Comparison of ENCODE assay signal across 16 mouse cellular contexts in the genomic region with DNA sequence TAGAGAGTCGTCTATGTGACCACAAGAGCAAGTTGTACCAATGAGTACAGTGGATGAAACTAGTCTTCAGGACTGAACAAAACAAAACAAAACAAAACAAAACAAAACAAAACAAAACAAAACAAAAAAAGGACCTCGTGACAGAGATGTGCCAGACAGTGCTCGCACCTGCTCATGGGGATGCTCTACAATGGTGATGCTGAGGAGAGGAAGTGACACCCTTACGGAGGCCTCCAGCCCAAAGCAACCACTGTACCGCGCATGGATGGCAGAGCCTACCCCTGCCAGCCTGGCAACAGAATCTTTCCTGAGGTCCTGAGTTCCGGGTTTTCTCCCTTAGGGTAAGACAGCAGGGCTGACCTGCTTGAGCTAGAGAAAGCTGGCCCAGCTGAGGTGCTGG. TPM values are rescaled to one million over a fixed set of nuclear protein-coding genes. Genes with fewer than 3 reads are reported as not detected.
DNase-seq lines count a peak whose midpoint lies in the region; ATAC-seq and TF ChIP-seq lines count a peak whose summit lies in the region.
"Had no signal": no experiment of that assay in that cellular context is flagged by ENCODE, and none has a peak within 500 bp of the region (broad histone marks: within the 10 kb centered on the region; RNA-seq: fewer than 3 reads in every experiment).

No protein-coding gene starts in this region.

- TF ChIP-seq CTCF in thymus, adult 2 months (IDR thresholded peaks at IDR 0.05; ENCODE audit: borderline replicate concordance, control insufficient read depth, extremely low read depth, insufficient read depth, low read length, poor library complexity) = no peak

- in situ Hi-C loops in ES-E14 (cut with MboI; ENCODE audit: low sequenced_read_pairs in 2 of 2, unreplicated experiment in 2 of 2) = no loop called here

- H3K27me3 ChIP-seq in hindbrain, embryonic 14.5 days (ENCODE audit: control insufficient read depth, insufficient read depth, low read length) = no peaks in the 10 kb centered on the region
- no peaks in the 10 kb centered on the region for H3K27me3 ChIP-seq in hindbrain, embryonic 11.5 days (ENCODE audit: control insufficient read depth, insufficient read depth, low read length)
- no peaks in the 10 kb centered on the region for H3K27me3 ChIP-seq in thymus, adult 2 months (ENCODE audit: control insufficient read depth, insufficient read depth, low read length)
- no peaks in the 10 kb centered on the region for H3K27me3 ChIP-seq in splenic B cell, adult 2 months (ENCODE audit: control insufficient read depth, insufficient read depth, low read length, poor library complexity, severe bottlenecking)
- H3K27me3 ChIP-seq: neural tube, embryonic 12.5 days had no signal

- H3K9me3 ChIP-seq in hindbrain, embryonic 14.5 days (ENCODE audit: control insufficient read depth, low read length) = no peaks in the 10 kb centered on the region
- no peaks in the 10 kb centered on the region for H3K9me3 ChIP-seq in hindbrain, embryonic 11.5 days (ENCODE audit: control insufficient read depth, low read length)
- no peaks in the 10 kb centered on the region for H3K9me3 ChIP-seq in ES-E14 (ENCODE audit: control insufficient read depth, insufficient read depth, low read depth, low read length)
- H3K9me3 ChIP-seq: neural tube, embryonic 12.5 days had no signal

- no peaks in the 10 kb centered on the region for H3K36me3 ChIP-seq in hindbrain, embryonic 14.5 days (replicated peaks; ENCODE audit: control insufficient read depth, insufficient read depth)
- no peaks in the 10 kb centered on the region for H3K36me3 ChIP-seq in hindbrain, embryonic 11.5 days (ENCODE audit: control insufficient read depth, insufficient read depth, low read length)
- H3K36me3 ChIP-seq in thymus, adult 2 months (ENCODE audit: control insufficient read depth, insufficient read depth, low read length) = no peaks in the 10 kb centered on the region
- H3K36me3 ChIP-seq in ES-E14 (ENCODE audit: control insufficient read depth, insufficient read depth, low read length, poor library complexity, severe bottlenecking) = no peaks in the 10 kb centered on the region
- H3K36me3 ChIP-seq in splenic B cell, adult 2 months (ENCODE audit: control insufficient read depth, insufficient read depth, low read length, poor library complexity, severe bottlenecking) = no peaks in the 10 kb centered on the region
- H3K36me3 ChIP-seq: neural tube, embryonic 12.5 days had no signal

- no peak overlapping the region for H3K4me2 ChIP-seq in hindbrain, embryonic 14.5 days (replicated peaks)
- no peak overlapping the region for H3K4me2 ChIP-seq in hindbrain, embryonic 11.5 days (replicated peaks; ENCODE audit: low read depth, low read length)

- no peak for DNase-seq in hindbrain, embryonic 14.5 days (ENCODE audit: low spot score)
- no peak for DNase-seq in hindbrain, embryonic 11.5 days (ENCODE audit: low spot score)
- peak; percentile 21 to 27 for DNase-seq in thymus, postnatal 10 days (ENCODE audit: low spot score in 2 of 2)
- DNase-seq in thymus, adult 2 months = no peak
- no peak for DNase-seq in ES-E14 (ENCODE audit: low read depth, low spot score)
- peak; percentile 73 for DNase-seq in splenic B cell, adult 2 months (ENCODE audit: low read depth, low spot score)
- DNase-seq in kidney, adult 18-20 months = no peak
- no peak for DNase-seq in urinary bladder, postnatal 36 days (ENCODE audit: low spot score in 2 of 2)
- DNase-seq: adrenal gland, adult 8-10 months; heart, postnatal 4 days; kidney, adult 11 months; kidney, postnatal 14 days had no signal

- H3K9ac ChIP-seq in hindbrain, embryonic 14.5 days = no peak overlapping the region
- H3K9ac ChIP-seq in hindbrain, embryonic 11.5 days (ENCODE audit: low read depth, low read length) = no peak overlapping the region
- H3K9ac ChIP-seq in ES-E14 (ENCODE audit: insufficient read depth, low read depth, low read length, poor library complexity, severe bottlenecking) = peak overlapping the region; percentile 64; the same call in 1 of the 2 replicates
- H3K9ac ChIP-seq: liver, embryonic 14.5 days had no signal

- peaks cover 19% of the 10 kb centered on the region for H3K4me1 ChIP-seq in hindbrain, embryonic 14.5 days (replicated peaks; ENCODE audit: control insufficient read depth, insufficient read depth, low read length)
- no peaks in the 10 kb centered on the region; the same call in 1 of the 2 replicates for H3K4me1 ChIP-seq in hindbrain, embryonic 11.5 days (replicated peaks; ENCODE audit: control insufficient read depth, insufficient read depth, low read length)
- no peaks in the 10 kb centered on the region; the same call in 1 of the 2 replicates for H3K4me1 ChIP-seq in thymus, adult 2 months (replicated peaks; ENCODE audit: control insufficient read depth, insufficient read depth, low read length)
- H3K4me1 ChIP-seq in ES-E14 (ENCODE audit: control insufficient read depth in 2 of 2, insufficient read depth in 2 of 2, low read length in 2 of 2, poor library complexity in 1 of 2) = peaks cover 23 to 45% of the 10 kb centered on the region in 2 experiments

- H3K27ac ChIP-seq in hindbrain, embryonic 14.5 days = peak overlapping the region; percentile 75
- no peak overlapping the region for H3K27ac ChIP-seq in hindbrain, embryonic 11.5 days (ENCODE audit: low read depth, low read length)
- H3K27ac ChIP-seq in thymus, adult 2 months (ENCODE audit: control insufficient read depth, insufficient read depth, low read length) = no peak overlapping the region
- H3K27ac ChIP-seq in ES-E14 (ENCODE audit: insufficient read depth, low read depth, low read length, poor library complexity, severe bottlenecking) = peak overlapping the region; percentile 98
- H3K27ac ChIP-seq: left cerebral cortex, adult 2 months; liver, embryonic 14.5 days; neural tube, embryonic 12.5 days had no signal

- no peak overlapping the region for H3K4me3 ChIP-seq in hindbrain, embryonic 14.5 days (replicated peaks; ENCODE audit: low read length)
- H3K4me3 ChIP-seq in hindbrain, embryonic 11.5 days (ENCODE audit: low read depth, low read length) = no peak overlapping the region
- H3K4me3 ChIP-seq in thymus, adult 2 months (ENCODE audit: control insufficient read depth, insufficient read depth, low read length) = no peak overlapping the region
- no peak overlapping the region; a peak in 1 of 4 replicates for H3K4me3 ChIP-seq in ES-E14 (ENCODE audit: insufficient read depth in 1 of 2, low read depth in 1 of 2, low read length in 2 of 2, poor library complexity in 1 of 2, severe bottlenecking in 1 of 2)
- H3K4me3 ChIP-seq: left cerebral cortex, adult 2 months; neural tube, embryonic 12.5 days had no signal

- TF ChIP-seq POLR2A in thymus, adult 2 months (IDR thresholded peaks at IDR 0.05; ENCODE audit: control insufficient read depth, extremely low read depth, insufficient read depth, low read length, poor library complexity) = no peak

- 89% methylated on average over 7 of the region's 7 CpGs for WGBS in hindbrain, embryonic 14.5 days
- 92% methylated on average over 7 of the region's 7 CpGs for WGBS in hindbrain, embryonic 11.5 days
- whole genome bisulfite sequencing in thymus, adult 2 months = 75% methylated on average over 7 of the region's 7 CpGs

- ATAC-seq in hindbrain, embryonic 14.5 days (ENCODE audit: low FRiP score) = no peak
- no peak for ATAC-seq in hindbrain, embryonic 11.5 days (ENCODE audit: low FRiP score)
- ATAC-seq: forebrain, embryonic 14.5 days had no signal

TF ChIP-seq in ES-E14, 5 proteins besides CTCF, POLR2A, EP300 and RAD21:
- TF ChIP-seq ZC3H11A (IDR thresholded peaks at IDR 0.05; ENCODE audit: borderline replicate concordance, low read depth, low read length) = no peak
- no peak for TF ChIP-seq MAFK (IDR thresholded peaks at IDR 0.05; ENCODE audit: insufficient read depth, low read depth, low read length)
- no peak for TF ChIP-seq CHD2 (IDR thresholded peaks at IDR 0.05; ENCODE audit: low read depth, low read length)
- no peak for TF ChIP-seq HCFC1 (IDR thresholded peaks at IDR 0.05; ENCODE audit: borderline replicate concordance, insufficient read depth, low read length)
- no peak for TF ChIP-seq ZNF384 (IDR thresholded peaks at IDR 0.05; ENCODE audit: low read depth, low read length)

RNA-seq across cellular contexts. Expression of a gene that starts 46.5 kb away (rescaled TPM):
- polyA plus RNA-seq in hindbrain, embryonic 14.5 days (2014; fragmentation: Nextera tagmentation; extraction: Ambion mirVana) = 17.0 and 20.5 TPM in 2 replicates
- 12.9 and 17.9 TPM in 2 replicates for polyA plus RNA-seq in hindbrain, embryonic 11.5 days (2014; fragmentation: Nextera tagmentation; extraction: Ambion mirVana)
- polyA plus RNA-seq in thymus, adult 2 months (2012; rRNA removed) = 36.8 and 42.3 TPM in 2 replicates
- total RNA-seq in ES-E14 (2012; rRNA removed) = 35.0 and 41.2 TPM in 2 replicates

Comparison
In these comparisons a context has a peak if more than half of its experiments do, and no peak if none do; other contexts are left out.
1. DNase-seq: peak in thymus, postnatal 10 days (2 of 2) and splenic B cell, adult 2 months (single experiment); none in hindbrain, embryonic 14.5 days (single experiment), hindbrain, embryonic 11.5 days (single experiment), thymus, adult 2 months (single experiment), ES-E14 (single experiment), kidney, adult 18-20 months (single experiment) and urinary bladder, postnatal 36 days (0 of 2).
2. H3K27ac ChIP-seq: peak in hindbrain, embryonic 14.5 days (single experiment) and ES-E14 (single experiment); none in hindbrain, embryonic 11.5 days (single experiment) and thymus, adult 2 months (single experiment).